Mouse (Mus musculus) heart, adult 11 months (tissue): ENCODE results near the gene H2-Ob.
A peak's percentile ranks its signal among the peaks of the same experiment; 100 is the strongest.

Experiments
- DNase-seq: peaks from one replicate; pipeline ENCODE4 v3.0.0; 2022

H2-Ob gene

GRCm38 (mm10) chr17:34286999-34287398 is 48.3 kb downstream of the H2-Ob start:
- peak; percentile 49 for DNase-seq

GRCm38 (mm10) chr17:34287648-34288047 is 48.9 kb downstream of the H2-Ob start, which contains the start of gene H2-Aa:
H2-Aa (minus strand) TSS chr17:34287823.
- DNase-seq: peak; percentile 99

DNA sequence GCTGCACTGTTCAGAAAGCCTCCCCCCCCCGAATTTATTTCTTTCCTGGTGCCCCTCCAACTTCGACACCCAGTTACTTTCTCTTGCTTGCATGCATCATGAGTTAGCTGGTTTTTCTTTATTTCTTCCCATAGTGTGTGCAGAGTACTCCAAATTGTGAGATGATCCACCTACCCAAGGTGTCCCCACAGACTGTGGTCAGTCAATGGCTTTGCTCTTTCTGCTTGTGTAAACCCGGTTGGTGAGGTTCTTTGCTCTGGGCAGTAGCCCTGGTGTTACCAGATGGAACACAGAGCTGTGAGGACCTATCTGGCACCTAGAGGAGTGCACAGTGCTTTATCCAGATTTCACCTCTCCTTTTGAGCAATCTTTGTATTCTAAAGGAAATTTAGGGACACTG is 49.4 kb downstream of the H2-Ob start:
- peak; percentile 65 for DNase-seq

DNA sequence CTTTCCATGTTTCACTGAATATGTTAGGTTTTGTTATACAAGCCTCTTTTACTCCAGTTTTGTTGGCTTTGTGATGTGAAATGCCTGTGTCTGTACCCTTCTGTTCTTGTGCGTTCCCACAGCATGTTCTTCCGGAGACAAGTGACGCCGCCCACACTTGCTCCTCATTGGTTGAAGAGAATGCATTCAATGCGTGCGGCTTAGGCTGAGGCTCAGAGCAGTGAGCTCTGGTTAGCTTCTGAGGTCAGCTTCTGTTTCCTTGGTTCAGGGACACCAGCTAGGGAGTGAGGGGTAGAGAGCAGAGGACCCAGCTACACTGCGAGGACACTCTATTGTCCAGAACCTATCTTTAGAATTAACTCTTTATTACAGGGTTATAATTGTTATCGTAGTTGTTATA is 52.9 kb downstream of the H2-Ob start:
- DNase-seq: peak; percentile 98

DNA sequence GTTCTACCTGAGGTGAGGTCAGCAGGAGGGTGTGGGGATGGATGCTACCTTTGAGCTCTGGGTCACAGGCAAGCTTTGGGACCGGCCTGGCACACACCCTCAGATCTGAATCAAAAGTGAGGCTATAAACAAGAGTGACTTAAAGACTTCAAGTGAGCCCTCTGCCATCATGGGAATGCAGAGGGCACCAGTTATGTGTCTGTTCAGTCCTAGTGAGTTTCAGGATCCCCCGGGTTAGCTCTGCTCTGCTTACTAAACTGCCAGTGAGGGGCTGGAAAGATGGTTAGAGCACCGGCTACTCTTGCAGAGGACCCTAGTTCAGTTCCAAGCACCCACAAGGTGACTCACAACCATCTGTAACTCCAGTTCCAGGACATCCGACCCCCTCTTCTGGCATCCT is 53.9 kb downstream of the H2-Ob start:
- peak; percentile 71 for DNase-seq

DNA sequence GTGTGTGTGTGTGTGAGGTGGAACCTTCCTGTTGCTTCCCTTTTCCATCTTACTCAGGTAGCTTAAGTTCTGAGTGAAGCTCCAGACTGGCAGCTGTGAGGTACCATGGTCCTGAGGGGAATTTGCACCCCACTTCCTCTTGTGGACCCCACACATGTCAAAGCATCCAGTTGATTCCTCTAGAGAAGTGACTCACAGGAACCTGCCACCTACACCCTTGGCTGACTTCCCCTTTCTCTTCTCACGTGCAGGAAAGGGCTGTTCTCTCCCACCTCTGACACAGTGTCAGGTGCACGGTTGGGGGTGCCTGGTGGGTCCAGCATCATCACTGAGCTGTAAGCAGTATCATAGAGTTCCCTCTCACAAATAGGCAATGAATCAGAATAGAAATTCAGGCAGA is 54.8 kb downstream of the H2-Ob start:
- DNase-seq: peak; percentile 93

- no peak for DNase-seq
Measured at GRCm38 (mm10) chr17:34294249-34294648, 55.5 kb downstream of the H2-Ob start.

DNA sequence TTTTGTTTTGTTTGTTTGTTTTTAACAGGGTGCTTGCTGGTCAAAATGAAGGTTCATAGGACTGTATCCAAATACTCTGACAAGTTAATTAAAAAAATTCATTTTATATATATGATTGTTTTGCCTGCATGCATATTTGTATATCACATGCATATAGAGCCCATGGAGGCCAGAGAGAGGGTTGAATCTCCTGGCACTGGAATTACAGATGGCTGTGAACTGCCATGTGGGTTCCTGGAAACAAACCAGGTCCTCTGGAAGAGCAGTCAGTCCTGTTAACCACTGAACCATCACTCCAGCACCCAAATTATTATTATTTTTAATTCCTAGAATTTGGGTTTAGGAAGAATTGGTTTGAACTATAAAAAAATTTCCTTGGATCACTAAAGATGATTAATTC is 56.6 kb downstream of the H2-Ob start:
- DNase-seq: peak; percentile 74

GRCm38 (mm10) chr17:34295891-34296794 is 57.4 kb downstream of the H2-Ob start:
- peak; percentile 97 for DNase-seq

DNA sequence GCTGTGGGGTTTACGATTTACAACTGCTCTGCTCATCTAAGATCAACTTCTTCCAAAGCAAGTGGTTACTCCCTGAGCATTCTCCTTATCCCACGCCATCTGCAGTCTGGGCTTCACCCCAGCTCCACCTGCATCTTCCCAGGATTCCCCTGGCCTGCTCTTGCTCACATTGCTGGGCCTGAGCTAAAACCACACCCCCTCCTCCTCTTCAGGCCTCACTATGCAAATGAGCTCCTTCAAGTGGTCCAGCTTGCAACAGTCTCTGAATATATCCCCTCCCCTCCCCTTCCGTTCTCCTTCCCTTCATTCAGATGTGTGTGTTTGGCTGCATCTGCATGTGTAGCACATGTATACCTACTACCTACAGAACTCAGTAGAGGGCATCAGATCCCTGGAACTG is 60.7 kb downstream of the H2-Ob start:
- peak; percentile 91 for DNase-seq

GRCm38 (mm10) chr17:34300071-34300470 is 61.4 kb downstream of the H2-Ob start:
- peak; percentile 61 for DNase-seq

DNA sequence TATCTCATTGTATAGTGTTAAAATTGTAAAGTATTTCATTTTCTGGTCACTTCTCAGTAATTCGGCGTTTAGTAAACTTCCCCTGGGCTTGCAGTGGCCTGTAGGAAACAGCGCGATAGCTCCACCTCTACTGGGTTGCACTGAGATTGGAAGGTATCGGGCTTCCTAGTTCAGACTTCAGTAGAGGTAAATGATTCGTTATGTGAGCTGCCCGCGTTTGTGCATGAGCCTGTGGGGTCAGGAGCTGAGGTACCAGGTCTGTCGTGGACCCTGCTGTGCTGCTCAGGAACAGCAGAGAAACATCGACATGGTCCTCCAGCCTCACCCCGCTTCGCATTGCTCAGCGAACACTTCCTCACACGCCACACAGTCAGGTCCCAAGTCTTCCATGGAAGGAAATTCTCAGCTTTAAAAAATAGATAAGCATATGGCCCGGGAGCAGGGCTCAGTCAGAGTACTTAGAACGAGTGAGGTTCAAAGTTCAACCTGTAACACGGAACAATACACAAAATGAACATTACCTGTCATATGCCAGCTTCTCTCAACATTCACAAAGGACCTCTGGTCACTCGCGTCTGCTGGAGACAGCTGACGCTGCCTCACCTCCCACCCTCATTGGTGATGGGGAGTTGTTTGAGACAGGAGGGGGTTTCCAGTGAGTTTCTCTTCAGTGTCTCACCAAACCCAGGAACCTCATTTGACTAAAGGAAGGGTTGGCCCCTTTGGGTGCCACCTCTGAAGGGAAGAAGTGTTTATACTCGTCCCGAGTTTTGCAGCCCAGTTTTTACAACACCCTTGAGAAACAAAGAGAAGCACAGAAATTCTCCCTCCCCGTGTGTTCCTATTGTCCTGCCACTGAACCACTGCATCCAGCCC is 62.2 kb downstream of the H2-Ob start:
- peak; percentile 95 for DNase-seq

- peak; percentile 48 for DNase-seq
Measured at GRCm38 (mm10) chr17:34301670-34302190, 63.0 kb downstream of the H2-Ob start.

- peak; percentile 49 for DNase-seq
Measured at GRCm38 (mm10) chr17:34303789-34304188, 65.1 kb downstream of the H2-Ob start.
